Mouse (Mus musculus): ENCODE data around the gene Gm36176. TPM values are rescaled to one million over a fixed set of nuclear protein-coding genes. Genes with fewer than 3 reads are reported as not detected.

Gene Gm36176
- not detected in 2 replicates for polyA plus RNA-seq (2012; rRNA removed)

DNA sequence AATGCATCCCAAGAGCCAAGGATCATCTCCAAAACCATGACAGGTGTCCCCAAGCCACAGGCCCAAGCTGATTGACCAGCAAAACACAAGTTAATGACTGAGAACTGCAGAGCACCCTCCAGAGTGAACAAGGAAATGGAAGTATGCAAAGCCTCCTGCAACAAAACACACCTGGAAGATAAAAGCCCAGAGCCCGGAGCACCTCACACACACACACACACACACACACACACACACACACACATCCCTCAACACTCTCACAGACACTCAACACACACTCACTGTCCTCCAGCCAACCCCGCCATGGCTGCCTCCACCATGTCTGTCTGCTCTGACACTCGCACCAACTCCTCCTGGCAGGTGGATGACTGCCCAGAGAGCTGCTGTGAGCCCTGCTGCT lies at the start of gene Gm36176:
Gene Gm36176, plus strand, starts transcription at position 301 of the 400 bp plus-strand sequence.

DNA sequence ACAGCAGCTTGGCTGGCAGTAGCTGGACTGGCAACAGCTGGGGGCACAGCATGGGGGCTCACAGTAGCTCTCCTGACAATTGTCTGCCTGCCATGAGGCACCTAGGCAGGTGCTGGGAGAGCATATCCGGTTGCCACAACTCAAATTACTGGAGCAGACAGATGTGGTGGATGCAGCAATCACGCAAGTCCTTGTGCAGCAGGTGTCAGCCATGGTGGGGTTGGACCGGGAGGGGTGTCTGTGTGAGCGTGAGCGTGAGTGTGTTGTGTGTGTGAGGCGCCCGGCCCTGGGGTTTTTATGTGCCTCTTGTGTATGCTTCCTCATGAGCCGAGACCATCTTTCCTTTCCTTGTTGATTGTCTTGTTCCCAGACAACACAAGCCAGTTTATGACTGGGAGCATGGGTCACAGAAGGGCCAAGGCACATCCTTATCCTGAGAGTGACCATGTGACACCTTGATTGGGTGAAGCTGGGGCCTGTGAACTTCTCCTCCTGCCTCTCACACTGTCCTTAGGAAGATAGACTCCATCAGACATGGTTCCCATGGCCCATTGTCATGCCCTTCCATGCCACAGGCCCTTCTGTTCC lies 47.6 kb upstream of the Gm36176 start, which contains the start of gene Gm19668:
Gene Gm19668, minus strand, starts transcription at position 213 of the 588 bp plus-strand sequence.

DNA sequence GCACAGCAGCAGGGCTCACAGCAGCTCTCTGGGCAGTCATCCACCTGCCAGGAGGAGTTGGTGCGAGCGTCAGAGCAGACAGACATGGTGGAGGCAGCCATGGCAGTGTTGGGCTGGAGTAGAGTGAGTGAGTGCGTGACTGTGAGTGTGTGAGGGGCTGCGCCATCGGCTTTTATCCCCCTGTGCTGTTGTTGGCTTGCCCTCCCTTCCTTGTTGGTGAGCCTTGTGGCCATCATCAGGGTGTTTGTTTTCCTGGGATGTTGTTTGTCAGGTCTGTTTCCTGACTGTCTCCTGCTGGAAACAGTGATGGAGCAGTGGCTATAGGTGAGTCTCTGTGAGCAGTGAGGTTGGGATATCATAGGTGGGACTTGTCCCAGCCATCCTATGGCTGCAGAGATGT lies 34.9 kb upstream of the Gm36176 start, which contains the start of gene Gm9507:
Gene Gm9507, minus strand, starts transcription at position 101 of the 400 bp plus-strand sequence.

DNA sequence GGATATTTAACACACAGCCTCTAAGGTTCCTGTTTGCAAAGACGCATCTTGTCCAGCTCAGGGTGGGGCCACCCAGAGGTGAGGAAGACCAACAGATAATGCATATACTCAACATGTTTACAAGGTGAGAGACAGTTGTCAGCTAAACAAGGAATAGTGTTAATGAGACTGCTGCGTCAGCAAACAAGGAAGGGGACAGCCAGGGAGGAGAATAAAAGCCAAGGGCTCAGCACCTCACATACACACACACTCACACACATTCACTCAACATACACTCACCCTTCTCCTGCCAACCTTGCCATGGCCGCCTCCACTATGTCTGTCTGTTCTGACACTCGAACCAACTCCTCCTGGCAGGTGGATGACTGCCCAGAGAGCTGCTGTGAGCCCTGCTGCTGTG lies 32.2 kb upstream of the Gm36176 start, which contains the start of gene Gm2696:
Gene Gm2696, plus strand, starts transcription at position 301 of the 400 bp plus-strand sequence.

DNA sequence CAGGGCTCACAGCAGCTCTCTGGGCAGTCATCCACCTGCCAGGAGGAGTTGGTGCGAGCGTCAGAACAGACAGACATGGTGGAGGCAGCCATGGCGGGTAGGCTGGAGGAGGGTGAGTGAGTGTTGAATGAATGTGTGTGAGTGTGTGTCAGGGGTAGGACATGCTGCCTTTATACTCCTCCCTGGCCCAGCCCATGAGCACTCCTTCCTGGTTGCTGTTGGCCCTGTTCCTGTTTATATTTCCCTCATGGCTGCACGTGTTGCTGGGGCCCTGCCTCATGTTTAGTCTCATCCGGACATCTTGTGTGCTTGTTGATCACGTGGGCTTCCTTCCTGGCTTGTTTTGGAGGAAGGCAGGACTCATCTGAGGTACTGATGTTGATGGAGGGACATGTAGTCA lies 19.7 kb upstream of the Gm36176 start, which contains the start of gene Krtap10-4:
Gene Krtap10-4, minus strand, starts transcription at position 145 of the 400 bp plus-strand sequence.

DNA sequence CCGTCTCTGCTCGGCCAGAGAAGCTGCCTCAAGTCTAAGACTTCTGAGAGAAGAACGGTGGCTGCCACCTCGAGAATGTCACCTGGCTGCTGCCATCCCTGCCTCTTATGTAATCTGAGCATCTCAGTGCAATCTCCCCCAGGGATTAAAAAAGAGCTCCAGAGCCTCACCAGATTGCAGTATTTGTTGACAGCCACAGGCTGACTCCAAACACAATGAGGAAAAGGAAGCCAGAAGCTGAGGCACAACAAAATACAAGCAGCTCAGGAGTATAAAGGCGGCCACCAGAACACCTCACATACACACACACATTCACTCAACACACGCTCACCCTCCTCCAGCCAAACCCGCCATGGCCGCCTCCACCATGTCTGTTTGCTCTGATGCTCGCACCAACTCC lies 11.0 kb upstream of the Gm36176 start, which contains the start of gene Krtap10-10:
Gene Krtap10-10, plus strand, starts transcription at position 301 of the 400 bp plus-strand sequence.

DNA sequence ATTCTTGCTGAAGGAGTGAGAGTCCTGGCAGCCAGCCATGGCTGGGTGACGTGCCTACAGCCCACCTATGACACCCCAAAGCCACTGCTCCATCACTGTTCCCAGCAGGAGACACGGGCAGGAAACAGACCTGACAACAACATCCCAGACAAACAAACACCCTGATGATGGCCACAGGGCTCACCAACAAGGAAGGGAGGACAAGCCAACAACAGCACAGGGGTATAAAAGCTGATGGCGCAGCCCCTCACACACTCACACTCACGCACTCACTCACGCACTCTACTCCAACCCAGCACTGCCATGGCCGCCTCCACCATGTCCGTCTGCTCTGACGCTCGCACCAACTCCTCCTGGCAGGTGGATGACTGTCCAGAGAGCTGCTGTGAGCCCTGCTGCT lies 6.0 kb downstream of the Gm36176 start, which contains the start of gene Gm10318:
Gene Gm10318, plus strand, starts transcription at position 301 of the 400 bp plus-strand sequence.

DNA sequence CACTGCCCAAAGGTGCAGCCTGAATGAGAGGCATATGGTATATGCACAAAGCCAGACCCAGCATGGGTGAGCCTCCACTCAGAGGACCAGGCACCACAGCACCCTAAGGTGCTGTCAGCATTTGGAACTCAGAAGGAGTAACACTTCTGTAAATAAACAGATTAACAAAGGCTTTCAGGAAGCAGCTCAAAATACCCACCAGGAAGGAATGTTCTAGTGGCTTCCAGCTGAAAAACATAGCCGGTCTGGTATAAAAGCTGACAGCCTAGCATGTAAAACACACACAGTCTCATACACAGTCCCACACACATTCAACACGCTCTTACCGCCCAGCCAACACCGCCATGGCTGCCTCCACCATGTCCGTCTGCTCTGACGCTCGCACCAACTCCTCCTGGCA lies 15.1 kb downstream of the Gm36176 start, which contains the start of gene Gm3285:
Gene Gm3285, plus strand, starts transcription at position 301 of the 400 bp plus-strand sequence.

Other genes with a start within 250 kb of the Gm36176 start
- gene Sumo3, start 240.7 kb upstream of the Gm36176 start, polyA plus RNA-seq (2012; rRNA removed) = 60.3 and 68.3 TPM in 2 replicates
- gene Gm49325, start 240.6 kb upstream of the Gm36176 start, polyA plus RNA-seq (2012; rRNA removed) = not detected in 2 replicates
- gene Ube2g2, start 224.5 kb upstream of the Gm36176 start, polyA plus RNA-seq (2012; rRNA removed) = 21.8 and 23.2 TPM in 2 replicates
- 0.29 and 0.96 TPM in 2 replicates for gene Tspear, start 160.2 kb upstream of the Gm36176 start, polyA plus RNA-seq (2012; rRNA removed)
- gene Gm19402, start 156.0 kb upstream of the Gm36176 start, polyA plus RNA-seq (2012; rRNA removed) = not detected in 2 replicates
- gene Gm9508, start 149.6 kb upstream of the Gm36176 start, polyA plus RNA-seq (2012; rRNA removed) = not detected in 2 replicates
- gene Gm10272, start 140.2 kb upstream of the Gm36176 start, polyA plus RNA-seq (2012; rRNA removed) = not detected in 2 replicates
- gene Gm10024, start 135.3 kb upstream of the Gm36176 start, polyA plus RNA-seq (2012; rRNA removed) = not detected in 2 replicates
- gene Gm10142, start 131.0 kb upstream of the Gm36176 start, polyA plus RNA-seq (2012; rRNA removed) = 1.8 TPM in 1 of 2 replicates, not detected in the other
- 0.25 and 0.38 TPM in 2 replicates for gene Krtap12-1, start 126.2 kb upstream of the Gm36176 start, polyA plus RNA-seq (2012; rRNA removed)
- gene Gm10100, start 120.3 kb upstream of the Gm36176 start, polyA plus RNA-seq (2012; rRNA removed) = not detected in 2 replicates
- not detected in 2 replicates for gene Gm18596, start 104.2 kb upstream of the Gm36176 start, polyA plus RNA-seq (2012; rRNA removed)
- gene Gm9736, start 95.4 kb upstream of the Gm36176 start, polyA plus RNA-seq (2012; rRNA removed) = not detected in 2 replicates
- not detected in 2 replicates for gene Gm3233, start 87.1 kb upstream of the Gm36176 start, polyA plus RNA-seq (2012; rRNA removed)
- not detected in 2 replicates for gene Gm3238, start 75.5 kb upstream of the Gm36176 start, polyA plus RNA-seq (2012; rRNA removed)
- not detected in 2 replicates for gene Gm7138, start 69.9 kb upstream of the Gm36176 start, polyA plus RNA-seq (2012; rRNA removed)
- not detected in 2 replicates for gene Gm3250, start 64.3 kb upstream of the Gm36176 start, polyA plus RNA-seq (2012; rRNA removed)
- not detected in 2 replicates for gene Gm7137, start 58.6 kb upstream of the Gm36176 start, polyA plus RNA-seq (2012; rRNA removed)
- not detected in 2 replicates for gene Gm9639, start 51.7 kb upstream of the Gm36176 start, polyA plus RNA-seq (2012; rRNA removed)
- not detected in 2 replicates for gene Gm19668, start 47.7 kb upstream of the Gm36176 start, polyA plus RNA-seq (2012; rRNA removed)
- gene Gm9507, start 35.0 kb upstream of the Gm36176 start, polyA plus RNA-seq (2012; rRNA removed) = not detected in 2 replicates
- gene Gm2696, start 32.1 kb upstream of the Gm36176 start, polyA plus RNA-seq (2012; rRNA removed) = not detected in 2 replicates
- gene Krtap10-4, start 19.7 kb upstream of the Gm36176 start, polyA plus RNA-seq (2012; rRNA removed) = not detected in 2 replicates
- not detected in 2 replicates for gene Krtap10-10, start 10.9 kb upstream of the Gm36176 start, polyA plus RNA-seq (2012; rRNA removed)
- not detected in 2 replicates for gene Gm10318, start 6.1 kb downstream of the Gm36176 start, polyA plus RNA-seq (2012; rRNA removed)
- not detected in 2 replicates for gene Gm3285, start 15.2 kb downstream of the Gm36176 start, polyA plus RNA-seq (2012; rRNA removed)
- 4.4 and 4.7 TPM in 2 replicates for gene Lrrc3, start 55.7 kb downstream of the Gm36176 start, polyA plus RNA-seq (2012; rRNA removed)
- 0.29 and 0.33 TPM in 2 replicates for gene Trpm2, start 123.8 kb downstream of the Gm36176 start, polyA plus RNA-seq (2012; rRNA removed)
- 17.7 and 24.3 TPM in 2 replicates for gene 1810043G02Rik, start 131.7 kb downstream of the Gm36176 start, polyA plus RNA-seq (2012; rRNA removed)
- 40.4 and 50.6 TPM in 2 replicates for gene Pfkl, start 163.3 kb downstream of the Gm36176 start, polyA plus RNA-seq (2012; rRNA removed)
- gene Dnmt3l, start 195.1 kb downstream of the Gm36176 start, polyA plus RNA-seq (2012; rRNA removed) = 0.80 and 1.3 TPM in 2 replicates
- 0.45 and 0.79 TPM in 2 replicates for gene Aire, start 196.8 kb downstream of the Gm36176 start, polyA plus RNA-seq (2012; rRNA removed)
- gene Icosl, start 222.5 kb downstream of the Gm36176 start, polyA plus RNA-seq (2012; rRNA removed) = 6.0 and 9.5 TPM in 2 replicates